Mouse (Mus musculus) myocyte (in vitro differentiated cells): Measurements from ENCODE around the gene Inca1.

Source experiments
- CEBPB ChIP-seq: IDR thresholded peaks from 2 replicates; pipeline ENCODE4 v1.6.1; 2011; ENCODE audit warnings: mild to moderate bottlenecking, moderate library complexity; ENCODE audit not compliant: poor library complexity, insufficient read depth, severe bottlenecking
- E2F4 ChIP-seq: IDR thresholded peaks from one replicate; pipeline ENCODE4 v1.6.1; 2011; ENCODE audit warnings: mild to moderate bottlenecking, control low read depth, moderate library complexity; ENCODE audit not compliant: insufficient read depth
- MAX ChIP-seq: IDR thresholded peaks from one replicate; pipeline ENCODE4 v1.6.1; 2011; ENCODE audit warnings: low read depth, mild to moderate bottlenecking, control low read depth
- MYOD1 ChIP-seq, 3 experiments: IDR thresholded peaks; one replicate each; pipeline ENCODE4 v1.6.1; 2011; ENCODE audit warnings: control low read depth in 2 of 3, low read depth in 2 of 3, mild to moderate bottlenecking in 2 of 3, moderate library complexity in 1 of 3; ENCODE audit not compliant: insufficient read length in 2 of 3, control insufficient read depth in 1 of 3
- MYOG ChIP-seq, 3 experiments: IDR thresholded peaks; one replicate each; pipeline ENCODE4 v1.6.1; 2011; ENCODE audit warnings: control low read depth in 2 of 3, low read depth in 2 of 3, mild to moderate bottlenecking in 2 of 3; ENCODE audit not compliant: insufficient read length in 2 of 3, control insufficient read depth in 1 of 3, insufficient read depth in 1 of 3
- POLR2A ChIP-seq: IDR thresholded peaks from one replicate; pipeline ENCODE4 v1.6.1; 2011; ENCODE audit warnings: low read depth, mild to moderate bottlenecking, control low read depth, moderate library complexity; ENCODE audit not compliant: insufficient read length
- SRF ChIP-seq: IDR thresholded peaks from one replicate; pipeline ENCODE4 v1.6.1; 2011; ENCODE audit warnings: low read depth; ENCODE audit not compliant: control insufficient read depth, insufficient read length
- TCF12 ChIP-seq: IDR thresholded peaks from one replicate; pipeline ENCODE4 v1.6.1; 2011; ENCODE audit warnings: mild to moderate bottlenecking, control low read depth; ENCODE audit not compliant: poor library complexity, insufficient read depth, severe bottlenecking
- USF1 ChIP-seq: IDR thresholded peaks from one replicate; pipeline ENCODE4 v1.6.1; 2011; ENCODE audit warnings: low read depth, mild to moderate bottlenecking, control low read depth, moderate library complexity

DNA sequence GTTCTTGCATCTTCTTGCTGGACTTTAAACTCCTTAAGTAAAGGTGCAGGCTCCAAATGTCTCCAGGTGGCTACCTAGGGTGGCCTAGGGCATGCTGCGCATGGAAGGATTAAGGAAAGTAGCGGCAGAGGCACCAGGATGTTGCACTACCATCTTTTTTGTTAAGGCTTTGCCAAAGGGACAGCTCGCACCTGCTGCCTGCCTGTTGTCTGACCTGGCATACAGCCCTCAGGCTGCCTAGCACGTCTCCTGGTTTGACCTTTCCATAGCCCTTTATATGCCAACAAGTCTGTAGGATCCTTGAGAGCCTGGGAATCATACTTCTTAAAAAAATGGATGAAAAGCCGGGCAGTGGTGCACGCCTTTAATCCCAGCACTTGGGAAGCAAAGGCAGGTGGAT, 56.9 kb downstream of the Inca1 start:
- TF ChIP-seq E2F4 (no peak), MYOD1 (IDR thresholded peaks at IDR 0.05; ENCODE audit: control insufficient read depth in 1 of 3, insufficient read length in 2 of 3, low read depth in 2 of 3) (peak in 1 of 3 experiments; percentile 53), SRF (no peak), POLR2A (no peak), USF1 (no peak), MYOG (IDR thresholded peaks at IDR 0.05; ENCODE audit: control insufficient read depth in 1 of 3, insufficient read depth in 1 of 3, insufficient read length in 2 of 3, low read depth in 2 of 3) (no peak), CEBPB (no peak), MAX (no peak), TCF12 (no peak)
